ENCODE assay signal across 12 mouse cellular contexts in genomic region chr8:122526084-122526483, GRCm38 (mm10). TPM values are rescaled to one million over a fixed set of nuclear protein-coding genes. Genes with fewer than 3 reads are reported as not detected.
DNase-seq lines count a peak whose midpoint lies in the region; ATAC-seq and TF ChIP-seq lines count a peak whose summit lies in the region.
"Had no signal": no experiment of that assay in that cellular context is flagged by ENCODE, and none has a peak within 500 bp of the region (broad histone marks: within the 10 kb centered on the region; RNA-seq: fewer than 3 reads in every experiment).

No protein-coding gene starts in this region.

- intact Hi-C loops in heart, postnatal 36 days (cut with DNase I) = no loop called here

- no peak for DNase-seq in heart, embryonic 10.5 days (ENCODE audit: low spot score)
- DNase-seq in heart, postnatal 36 days = no peak
- DNase-seq in lung, embryonic 14.5 days = no peak
- DNase-seq in lung, postnatal 25 days (ENCODE audit: low spot score) = no peak
- no peak for DNase-seq in left cerebral cortex, adult 9 months (ENCODE audit: low spot score in 2 of 2)
- no peak for DNase-seq in embryo, embryonic 10 days (ENCODE audit: low spot score)
- DNase-seq: adrenal gland, adult 8-10 months had no signal

- no peak for ATAC-seq in lung, embryonic 14.5 days (ENCODE audit: insufficient read depth)
- ATAC-seq in liver, embryonic 15.5 days (ENCODE audit: insufficient read depth) = no peak

- 45% methylated on average over 3 of the region's 3 CpGs for whole genome bisulfite sequencing in heart, embryonic 10.5 days
- WGBS in lung, embryonic 14.5 days = 49% methylated on average over 3 of the region's 3 CpGs
- WGBS in liver, embryonic 15.5 days (ENCODE audit: insufficient replicate concordance) = 63% methylated on average over 3 of the region's 3 CpGs

- H3K27me3 ChIP-seq in heart, embryonic 10.5 days (ENCODE audit: insufficient read depth, poor library complexity, severe bottlenecking) = no peaks in the 10 kb centered on the region
- H3K27me3 ChIP-seq in lung, embryonic 14.5 days (ENCODE audit: insufficient read depth, low read length) = no peaks in the 10 kb centered on the region
- no peaks in the 10 kb centered on the region for H3K27me3 ChIP-seq in liver, embryonic 15.5 days

- no peaks in the 10 kb centered on the region for H3K9me3 ChIP-seq in heart, embryonic 10.5 days
- no peaks in the 10 kb centered on the region for H3K9me3 ChIP-seq in lung, embryonic 14.5 days (ENCODE audit: low read depth, low read length)
- H3K9me3 ChIP-seq in liver, embryonic 15.5 days (replicated peaks) = no peaks in the 10 kb centered on the region

- H3K4me2 ChIP-seq in lung, embryonic 14.5 days = 0 out of 2 replicates have a peak overlapping the region, but pooled peaks have one; percentile 10
- H3K4me2 ChIP-seq in liver, embryonic 15.5 days = peak overlapping the region; percentile 60
- H3K4me2 ChIP-seq: hindbrain, embryonic 14.5 days had no signal

- TF ChIP-seq POLR2A in embryonic fibroblast, embryonic 13.5 days (IDR thresholded peaks at IDR 0.05; ENCODE audit: low read depth, low read length) = no peak

- peak overlapping the region; percentile 28; the same call in 1 of the 2 replicates for H3K4me3 ChIP-seq in heart, embryonic 10.5 days
- no peak overlapping the region for H3K4me3 ChIP-seq in lung, embryonic 14.5 days (ENCODE audit: low read depth, low read length)
- H3K4me3 ChIP-seq in embryonic fibroblast, embryonic 13.5 days (ENCODE audit: insufficient read depth, low read length) = no peak overlapping the region
- H3K4me3 ChIP-seq in liver, embryonic 15.5 days (replicated peaks) = no peak overlapping the region
- H3K4me3 ChIP-seq: layer of hippocampus, adult 2 months had no signal

- H3K4me1 ChIP-seq in heart, embryonic 10.5 days = peaks cover 77% of the 10 kb centered on the region
- peaks cover 40% of the 10 kb centered on the region for H3K4me1 ChIP-seq in lung, embryonic 14.5 days (ENCODE audit: insufficient read depth)
- peaks cover 36% of the 10 kb centered on the region for H3K4me1 ChIP-seq in embryonic fibroblast, embryonic 13.5 days (ENCODE audit: control insufficient read depth, insufficient read depth, low read length)
- H3K4me1 ChIP-seq in liver, embryonic 15.5 days (replicated peaks) = peaks cover 71% of the 10 kb centered on the region

- H3K27ac ChIP-seq in heart, embryonic 10.5 days = peak overlapping the region; percentile 87
- peak overlapping the region; percentile 72 for H3K27ac ChIP-seq in lung, embryonic 14.5 days (ENCODE audit: low read depth)
- 0 out of 2 replicates have a peak overlapping the region, but pooled peaks have one; percentile 12 for H3K27ac ChIP-seq in embryonic fibroblast, embryonic 13.5 days (ENCODE audit: insufficient read depth, low read length)
- H3K27ac ChIP-seq in liver, embryonic 15.5 days (replicated peaks) = peak overlapping the region; percentile 79
- H3K27ac ChIP-seq: hindbrain, embryonic 14.5 days; macrophage had no signal

- TF ChIP-seq CTCF in lung, embryonic 14.5 days (IDR thresholded peaks at IDR 0.05; ENCODE audit: low read depth) = no peak
- no peak for TF ChIP-seq CTCF in embryonic fibroblast, embryonic 13.5 days (IDR thresholded peaks at IDR 0.05; ENCODE audit: borderline replicate concordance, insufficient read depth, low read length)

- 0 out of 2 replicates have a peak overlapping the region, but pooled peaks have one; percentile 25 for H3K9ac ChIP-seq in lung, embryonic 14.5 days
- peak overlapping the region; percentile 43; the same call in 1 of the 2 replicates for H3K9ac ChIP-seq in liver, embryonic 15.5 days
- H3K9ac ChIP-seq: hindbrain, embryonic 14.5 days had no signal

- H3K36me3 ChIP-seq in heart, embryonic 10.5 days = peaks cover 21% of the 10 kb centered on the region
- 0 out of 2 replicates have a peak, but pooled peaks cover 4% of the 10 kb centered on the region for H3K36me3 ChIP-seq in lung, embryonic 14.5 days (ENCODE audit: insufficient read depth)
- peaks cover 50% of the 10 kb centered on the region for H3K36me3 ChIP-seq in liver, embryonic 15.5 days (replicated peaks)

RNA-seq across cellular contexts. Expression of gene Piezo1, which starts 25.0 kb away (rescaled TPM):
- polyA plus RNA-seq in heart, embryonic 10.5 days (2016; fragmentation: Nextera tagmentation; extraction: Ambion mirVana) = 23.7 and 29.3 TPM in 2 replicates
- 10 to 100 TPM; 18.8 to 21.6 TPM for total RNA-seq in heart, postnatal 36 days (2021)
- 26.6 and 27.7 TPM in 2 replicates for polyA plus RNA-seq in lung, embryonic 14.5 days (2014; fragmentation: Nextera tagmentation; extraction: Ambion mirVana)
- polyA plus RNA-seq in embryonic fibroblast, embryonic 13.5 days (2011; ENCODE audit: insufficient read length, low read depth, missing spikeins) = 146 and 158 TPM in 2 replicates
- polyA plus RNA-seq in liver, embryonic 15.5 days (2015; fragmentation: Nextera tagmentation; extraction: Ambion mirVana) = 12.4 and 17.4 TPM in 2 replicates

RNA-seq across cellular contexts. Expression of gene Cdt1, which starts 41.7 kb away (rescaled TPM):
- 47.6 TPM in 2 replicates for polyA plus RNA-seq in heart, embryonic 10.5 days (2016; fragmentation: Nextera tagmentation; extraction: Ambion mirVana)
- total RNA-seq in heart, postnatal 36 days (2021) = 1 to 10 TPM; 2.4 to 2.5 TPM
- 47.1 and 50.3 TPM in 2 replicates for polyA plus RNA-seq in lung, embryonic 14.5 days (2014; fragmentation: Nextera tagmentation; extraction: Ambion mirVana)
- polyA plus RNA-seq in embryonic fibroblast, embryonic 13.5 days (2011; ENCODE audit: insufficient read length, low read depth, missing spikeins) = 11.8 and 15.9 TPM in 2 replicates
- polyA plus RNA-seq in liver, embryonic 15.5 days (2015; fragmentation: Nextera tagmentation; extraction: Ambion mirVana) = 45.9 and 46.0 TPM in 2 replicates

RNA-seq across cellular contexts. Expression of gene Ctu2, which starts 50.1 kb away (rescaled TPM):
- 40.5 and 45.9 TPM in 2 replicates for polyA plus RNA-seq in heart, embryonic 10.5 days (2016; fragmentation: Nextera tagmentation; extraction: Ambion mirVana)
- 10 to 100 TPM in 1 of 2 experiments, 1 to 10 TPM in 1; 7.1 to 10.7 TPM for total RNA-seq in heart, postnatal 36 days (2021)
- polyA plus RNA-seq in lung, embryonic 14.5 days (2014; fragmentation: Nextera tagmentation; extraction: Ambion mirVana) = 45.4 and 56.2 TPM in 2 replicates
- 36.0 and 37.2 TPM in 2 replicates for polyA plus RNA-seq in embryonic fibroblast, embryonic 13.5 days (2011; ENCODE audit: insufficient read length, low read depth, missing spikeins)
- 12.4 and 13.1 TPM in 2 replicates for polyA plus RNA-seq in liver, embryonic 15.5 days (2015; fragmentation: Nextera tagmentation; extraction: Ambion mirVana)

RNA-seq across cellular contexts. Expression of gene Rnf166, which starts 50.2 kb away (rescaled TPM):
- 37.1 and 38.8 TPM in 2 replicates for polyA plus RNA-seq in heart, embryonic 10.5 days (2016; fragmentation: Nextera tagmentation; extraction: Ambion mirVana)
- 10 to 100 TPM; 37.3 to 40.0 TPM for total RNA-seq in heart, postnatal 36 days (2021)
- polyA plus RNA-seq in lung, embryonic 14.5 days (2014; fragmentation: Nextera tagmentation; extraction: Ambion mirVana) = 34.7 and 37.2 TPM in 2 replicates
- polyA plus RNA-seq in embryonic fibroblast, embryonic 13.5 days (2011; ENCODE audit: insufficient read length, low read depth, missing spikeins) = 38.9 and 39.0 TPM in 2 replicates
- polyA plus RNA-seq in liver, embryonic 15.5 days (2015; fragmentation: Nextera tagmentation; extraction: Ambion mirVana) = 11.5 and 15.1 TPM in 2 replicates

RNA-seq across cellular contexts. Expression of gene Aprt, which starts 50.6 kb away (rescaled TPM):
- 318 and 361 TPM in 2 replicates for polyA plus RNA-seq in heart, embryonic 10.5 days (2016; fragmentation: Nextera tagmentation; extraction: Ambion mirVana)
- 10 to 100 TPM; 29.8 to 38.9 TPM for total RNA-seq in heart, postnatal 36 days (2021)
- 338 and 366 TPM in 2 replicates for polyA plus RNA-seq in lung, embryonic 14.5 days (2014; fragmentation: Nextera tagmentation; extraction: Ambion mirVana)
- 140 and 214 TPM in 2 replicates for polyA plus RNA-seq in embryonic fibroblast, embryonic 13.5 days (2011; ENCODE audit: insufficient read length, low read depth, missing spikeins)
- 187 and 214 TPM in 2 replicates for polyA plus RNA-seq in liver, embryonic 15.5 days (2015; fragmentation: Nextera tagmentation; extraction: Ambion mirVana)

Comparison
In these comparisons a context has a peak if more than half of its experiments do, and no peak if none do; other contexts are left out.
1. H3K27ac ChIP-seq: peak in every context shown above with its lines; median percentile 87 in heart, embryonic 10.5 days; 79 in liver, embryonic 15.5 days; 72 in lung, embryonic 14.5 days; 12 in embryonic fibroblast, embryonic 13.5 days.